ENCODE assay signal across 7 mouse cellular contexts in genomic region chr15:102326892-102327291, GRCm38 (mm10). TPM values are rescaled to one million over a fixed set of nuclear protein-coding genes. Genes with fewer than 3 reads are reported as not detected.
DNase-seq lines count a peak whose midpoint lies in the region; ATAC-seq lines count a peak whose summit lies in the region.

No protein-coding gene starts in this region.

- H3K36me3 ChIP-seq in megakaryocyte, embryonic 14.5 days (replicated peaks; ENCODE audit: low read length) = peaks cover 59% of the 10 kb centered on the region
- H3K36me3 ChIP-seq in forebrain, embryonic 13.5 days (ENCODE audit: poor library complexity, severe bottlenecking) = peaks cover 51% of the 10 kb centered on the region
- H3K36me3 ChIP-seq in limb, embryonic 15.5 days = peaks cover 52% of the 10 kb centered on the region
- H3K36me3 ChIP-seq in stomach, embryonic 16.5 days (ENCODE audit: control insufficient read depth, insufficient read depth, low read length) = peaks cover 5% of the 10 kb centered on the region; the same call in 1 of the 2 replicates

- H3K9ac ChIP-seq in forebrain, embryonic 13.5 days = peak overlapping the region; percentile 89
- peak overlapping the region; percentile 57 for H3K9ac ChIP-seq in limb, embryonic 15.5 days
- peak overlapping the region; percentile 81 for H3K9ac ChIP-seq in stomach, embryonic 16.5 days (ENCODE audit: low read length)

- peaks cover 33% of the 10 kb centered on the region for H3K4me1 ChIP-seq in megakaryocyte, embryonic 14.5 days
- peaks cover 19% of the 10 kb centered on the region for H3K4me1 ChIP-seq in forebrain, embryonic 13.5 days
- H3K4me1 ChIP-seq in limb, embryonic 15.5 days = peaks cover 18% of the 10 kb centered on the region
- H3K4me1 ChIP-seq in stomach, embryonic 16.5 days (ENCODE audit: control insufficient read depth, insufficient read depth, low read length) = peaks cover 10% of the 10 kb centered on the region; the same call in 1 of the 2 replicates

- DNase-seq in kidney, adult 11 months = no peak

- no peak for ATAC-seq in megakaryocyte, adult 5-6 weeks (ENCODE audit: poor library complexity, severe bottlenecking)
- ATAC-seq in forebrain, embryonic 13.5 days = no peak
- no peak for ATAC-seq in limb, embryonic 15.5 days (ENCODE audit: insufficient number of reproducible peaks, low FRiP score, low TSS enrichment, low read depth)
- ATAC-seq in stomach, embryonic 16.5 days (ENCODE audit: insufficient read depth, low FRiP score) = no peak
- no peak for ATAC-seq in monocyte, adult 5-6 weeks (replicated peaks; ENCODE audit: insufficient number of reproducible peaks, low FRiP score, low TSS enrichment, poor library complexity, severe bottlenecking)

- WGBS in forebrain, embryonic 13.5 days = 72% methylated on average over 8 of the region's 8 CpGs
- WGBS in limb, embryonic 15.5 days = 60% methylated on average over 8 of the region's 8 CpGs
- WGBS in stomach, embryonic 16.5 days = 56% methylated on average over 8 of the region's 8 CpGs

- no peaks in the 10 kb centered on the region for H3K9me3 ChIP-seq in megakaryocyte, embryonic 14.5 days
- no peaks in the 10 kb centered on the region for H3K9me3 ChIP-seq in forebrain, embryonic 13.5 days (replicated peaks)
- no peaks in the 10 kb centered on the region for H3K9me3 ChIP-seq in limb, embryonic 15.5 days
- no peaks in the 10 kb centered on the region for H3K9me3 ChIP-seq in stomach, embryonic 16.5 days (replicated peaks; ENCODE audit: control insufficient read depth, low read length)

- H3K27me3 ChIP-seq in megakaryocyte, embryonic 14.5 days (replicated peaks) = no peaks in the 10 kb centered on the region
- no peaks in the 10 kb centered on the region for H3K27me3 ChIP-seq in forebrain, embryonic 13.5 days
- no peaks in the 10 kb centered on the region for H3K27me3 ChIP-seq in limb, embryonic 15.5 days
- H3K27me3 ChIP-seq in stomach, embryonic 16.5 days (ENCODE audit: control insufficient read depth, insufficient read depth, low read length) = no peaks in the 10 kb centered on the region

- H3K4me2 ChIP-seq in forebrain, embryonic 13.5 days = peak overlapping the region; percentile 88
- peak overlapping the region; percentile 52 for H3K4me2 ChIP-seq in limb, embryonic 15.5 days
- H3K4me2 ChIP-seq in stomach, embryonic 16.5 days (ENCODE audit: low read depth, low read length) = peak overlapping the region; percentile 70

- peak overlapping the region; percentile 95 for H3K4me3 ChIP-seq in megakaryocyte, embryonic 14.5 days (replicated peaks)
- peak overlapping the region; percentile 95 for H3K4me3 ChIP-seq in forebrain, embryonic 13.5 days
- H3K4me3 ChIP-seq in limb, embryonic 15.5 days = peak overlapping the region; percentile 70
- peak overlapping the region; percentile 76 for H3K4me3 ChIP-seq in stomach, embryonic 16.5 days (replicated peaks; ENCODE audit: low read length)

- H3K27ac ChIP-seq in forebrain, embryonic 13.5 days = no peak overlapping the region
- H3K27ac ChIP-seq in limb, embryonic 15.5 days = no peak overlapping the region
- H3K27ac ChIP-seq in stomach, embryonic 16.5 days (ENCODE audit: low read length) = no peak overlapping the region

RNA-seq across cellular contexts. Expression of gene Pfdn5, which starts 1.0 kb away (rescaled TPM):
- 5.9 and 58.8 TPM in 2 replicates for polyA plus RNA-seq in megakaryocyte, embryonic 14.5 days (2012; ENCODE audit: insufficient read depth, low replicate concordance)
- 385 and 398 TPM in 2 replicates for total RNA-seq in megakaryocyte, adult 5-6 weeks (2015)
- total RNA-seq in megakaryocyte, adult 5-6 weeks (2017) = 347 and 441 TPM in 2 replicates
- polyA plus RNA-seq in forebrain, embryonic 13.5 days (2015; fragmentation: Nextera tagmentation; extraction: Ambion mirVana) = 470 and 502 TPM in 2 replicates
- polyA plus RNA-seq in limb, embryonic 15.5 days (2015; fragmentation: Nextera tagmentation; extraction: Ambion mirVana) = 314 and 380 TPM in 2 replicates
- 305 and 321 TPM in 2 replicates for polyA plus RNA-seq in stomach, embryonic 16.5 days (2015; fragmentation: Nextera tagmentation; extraction: Ambion mirVana)
- total RNA-seq in monocyte, adult 5-6 weeks (2017) = 576 to 776 TPM (median 626 TPM) in 3 replicates

RNA-seq across cellular contexts. Expression of gene Myg1, which starts 4.6 kb away (rescaled TPM):
- 35.8 and 92.1 TPM in 2 replicates for polyA plus RNA-seq in megakaryocyte, embryonic 14.5 days (2012; ENCODE audit: insufficient read depth, low replicate concordance)
- total RNA-seq in megakaryocyte, adult 5-6 weeks (2015) = 28.4 and 28.6 TPM in 2 replicates
- total RNA-seq in megakaryocyte, adult 5-6 weeks (2017) = 47.8 and 52.2 TPM in 2 replicates
- polyA plus RNA-seq in forebrain, embryonic 13.5 days (2015; fragmentation: Nextera tagmentation; extraction: Ambion mirVana) = 116 and 126 TPM in 2 replicates
- 81.8 and 86.3 TPM in 2 replicates for polyA plus RNA-seq in limb, embryonic 15.5 days (2015; fragmentation: Nextera tagmentation; extraction: Ambion mirVana)
- polyA plus RNA-seq in stomach, embryonic 16.5 days (2015; fragmentation: Nextera tagmentation; extraction: Ambion mirVana) = 80.7 and 81.8 TPM in 2 replicates
- total RNA-seq in monocyte, adult 5-6 weeks (2017) = 20.0 to 37.9 TPM (median 27.2 TPM) in 3 replicates

RNA-seq across cellular contexts. Expression of gene Aaas, which starts 23.7 kb away (rescaled TPM):
- polyA plus RNA-seq in megakaryocyte, embryonic 14.5 days (2012; ENCODE audit: insufficient read depth, low replicate concordance) = 51.2 and 84.3 TPM in 2 replicates
- 67.5 and 75.2 TPM in 2 replicates for total RNA-seq in megakaryocyte, adult 5-6 weeks (2015)
- total RNA-seq in megakaryocyte, adult 5-6 weeks (2017) = 64.3 and 100 TPM in 2 replicates
- 64.1 and 66.5 TPM in 2 replicates for polyA plus RNA-seq in forebrain, embryonic 13.5 days (2015; fragmentation: Nextera tagmentation; extraction: Ambion mirVana)
- 61.3 and 62.0 TPM in 2 replicates for polyA plus RNA-seq in limb, embryonic 15.5 days (2015; fragmentation: Nextera tagmentation; extraction: Ambion mirVana)
- polyA plus RNA-seq in stomach, embryonic 16.5 days (2015; fragmentation: Nextera tagmentation; extraction: Ambion mirVana) = 55.4 and 57.0 TPM in 2 replicates
- total RNA-seq in monocyte, adult 5-6 weeks (2017) = 16.5 to 50.9 TPM (median 46.2 TPM) in 3 replicates

RNA-seq across cellular contexts. Expression of gene Espl1, which starts 30.8 kb away (rescaled TPM):
- 7.5 and 12.3 TPM in 2 replicates for polyA plus RNA-seq in megakaryocyte, embryonic 14.5 days (2012; ENCODE audit: insufficient read depth, low replicate concordance)
- total RNA-seq in megakaryocyte, adult 5-6 weeks (2015) = 26.3 and 37.4 TPM in 2 replicates
- total RNA-seq in megakaryocyte, adult 5-6 weeks (2017) = 15.2 and 30.9 TPM in 2 replicates
- 19.7 and 27.3 TPM in 2 replicates for polyA plus RNA-seq in forebrain, embryonic 13.5 days (2015; fragmentation: Nextera tagmentation; extraction: Ambion mirVana)
- 17.7 and 19.5 TPM in 2 replicates for polyA plus RNA-seq in limb, embryonic 15.5 days (2015; fragmentation: Nextera tagmentation; extraction: Ambion mirVana)
- polyA plus RNA-seq in stomach, embryonic 16.5 days (2015; fragmentation: Nextera tagmentation; extraction: Ambion mirVana) = 17.9 and 21.9 TPM in 2 replicates
- 0.76 to 4.6 TPM (median 4.0 TPM) in 3 replicates for total RNA-seq in monocyte, adult 5-6 weeks (2017)

RNA-seq across cellular contexts. Expression of gene Sp7, which starts 40.1 kb away (rescaled TPM):
- polyA plus RNA-seq in megakaryocyte, embryonic 14.5 days (2012; ENCODE audit: insufficient read depth, low replicate concordance) = 0.10 TPM in 1 of 2 replicates, not detected in the other
- not detected in 2 replicates for total RNA-seq in megakaryocyte, adult 5-6 weeks (2015)
- not detected in 2 replicates for total RNA-seq in megakaryocyte, adult 5-6 weeks (2017)
- polyA plus RNA-seq in forebrain, embryonic 13.5 days (2015; fragmentation: Nextera tagmentation; extraction: Ambion mirVana) = 0.15 and 0.18 TPM in 2 replicates
- polyA plus RNA-seq in limb, embryonic 15.5 days (2015; fragmentation: Nextera tagmentation; extraction: Ambion mirVana) = 12.6 and 18.1 TPM in 2 replicates
- polyA plus RNA-seq in stomach, embryonic 16.5 days (2015; fragmentation: Nextera tagmentation; extraction: Ambion mirVana) = 1.3 TPM in 2 replicates
- total RNA-seq in monocyte, adult 5-6 weeks (2017) = not detected in 3 replicates
